9 mouse cellular contexts compared by ENCODE assay signal in genomic region chr2:145557361-145557931, GRCm38 (mm10).
DNase-seq lines count a peak whose midpoint lies in the region; ATAC-seq and TF ChIP-seq lines count a peak whose summit lies in the region.
"Had no signal": no experiment of that assay in that cellular context is flagged by ENCODE, and none has a peak within 500 bp of the region (broad histone marks: within the 10 kb centered on the region; RNA-seq: fewer than 3 reads in every experiment).

No protein-coding gene starts in this region.

- no peaks in the 10 kb centered on the region for H3K9me3 ChIP-seq in heart, embryonic 12.5 days (replicated peaks)
- H3K9me3 ChIP-seq: stomach, embryonic 15.5 days had no signal

- H3K79me2 ChIP-seq in heart, adult 2 months (replicated peaks; ENCODE audit: control insufficient read depth, insufficient read depth, low read length): no peaks in the 10 kb centered on the region

- H3K9ac ChIP-seq in heart, adult 2 months (ENCODE audit: low read depth, low read length): no peak overlapping the region
- H3K9ac ChIP-seq in heart, embryonic 12.5 days: no peak overlapping the region
- H3K9ac ChIP-seq: stomach, embryonic 15.5 days had no signal

- no peak for ATAC-seq in heart, embryonic 12.5 days (ENCODE audit: insufficient number of reproducible peaks, low FRiP score)

- no peaks in the 10 kb centered on the region for H3K36me3 ChIP-seq in heart, adult 2 months (ENCODE audit: control insufficient read depth, insufficient read depth, low read length)
- H3K36me3 ChIP-seq in heart, embryonic 12.5 days: no peaks in the 10 kb centered on the region
- H3K36me3 ChIP-seq: stomach, embryonic 15.5 days had no signal

- no peaks in the 10 kb centered on the region for H3K27me3 ChIP-seq in heart, adult 2 months (ENCODE audit: control insufficient read depth, insufficient read depth, low read length)
- H3K27me3 ChIP-seq in heart, embryonic 12.5 days (replicated peaks): no peaks in the 10 kb centered on the region
- H3K27me3 ChIP-seq: stomach, embryonic 15.5 days had no signal

- H3K4me2 ChIP-seq in heart, embryonic 12.5 days: no peak overlapping the region
- H3K4me2 ChIP-seq: stomach, embryonic 15.5 days had no signal

- no peak for TF ChIP-seq POLR2A in heart, adult 2 months (IDR thresholded peaks at IDR 0.05; ENCODE audit: insufficient read depth, low read depth, low read length)

- DNase-seq in heart, adult 2 months: no peak
- peak; percentile 62 for DNase-seq in 416B (ENCODE audit: low read depth)
- DNase-seq in WW6 (ENCODE audit: low read depth, low spot score): peak; percentile 11
- peak; percentile 58 for DNase-seq in forelimb bud, embryonic 11.5 days (ENCODE audit: low read depth, low spot score)
- DNase-seq in left cerebral cortex, postnatal 14 days (ENCODE audit: low spot score in 2 of 2): peak; percentile 31 to 38
- DNase-seq in retina, postnatal 1 day: peak; percentile 76
- no peak for DNase-seq in spleen, adult 12 weeks (ENCODE audit: low spot score)

- no peaks in the 10 kb centered on the region for H3K4me1 ChIP-seq in heart, adult 2 months (ENCODE audit: control insufficient read depth, insufficient read depth, low read length)
- H3K4me1 ChIP-seq in heart, embryonic 12.5 days (replicated peaks): no peaks in the 10 kb centered on the region
- H3K4me1 ChIP-seq: stomach, embryonic 15.5 days had no signal

- no peak overlapping the region for H3K4me3 ChIP-seq in heart, adult 2 months
- H3K4me3 ChIP-seq in heart, embryonic 12.5 days: no peak overlapping the region
- H3K4me3 ChIP-seq: stomach, embryonic 15.5 days had no signal

- no peak for TF ChIP-seq EP300 in heart, adult 2 months (IDR thresholded peaks at IDR 0.05; ENCODE audit: insufficient read depth, low read depth, low read length)

- WGBS in heart, adult 2 months: 27% methylated on average over 1 of the region's 1 CpGs
- WGBS in heart, embryonic 12.5 days: 24% methylated on average over 1 of the region's 1 CpGs

- intact Hi-C loops in heart, adult 2 months (cut with DNase I): loop anchor here (2.0 kb wide), 1 partner anchor 31 kb away; no protein-coding TSS in a partner anchor
- intact Hi-C loops in left cerebral cortex, postnatal 14 days (cut with DNase I): no loop called here

- no peak overlapping the region for H3K27ac ChIP-seq in heart, adult 2 months
- H3K27ac ChIP-seq in heart, embryonic 12.5 days (ENCODE audit: poor library complexity, severe bottlenecking): no peak overlapping the region
- H3K27ac ChIP-seq: stomach, embryonic 15.5 days had no signal

- TF ChIP-seq CTCF in heart, adult 2 months (IDR thresholded peaks at IDR 0.05): peak; percentile 73

Comparison
In these comparisons a context has a peak if more than half of its experiments do, and no peak if none do; other contexts are left out.
1. DNase-seq: peak in 416B (single experiment), WW6 (single experiment), forelimb bud, embryonic 11.5 days (single experiment), left cerebral cortex, postnatal 14 days (2 of 2) and retina, postnatal 1 day (single experiment); none in heart, adult 2 months (0 of 2) and spleen, adult 12 weeks (single experiment).